Mouse (Mus musculus) kidney, adult 18-20 months (tissue): ENCODE measurements around the gene C2cd2.

Experiments
- DNase-seq: peaks from one replicate; pipeline ENCODE4 v3.0.0; 2021

Gene C2cd2

DNA sequence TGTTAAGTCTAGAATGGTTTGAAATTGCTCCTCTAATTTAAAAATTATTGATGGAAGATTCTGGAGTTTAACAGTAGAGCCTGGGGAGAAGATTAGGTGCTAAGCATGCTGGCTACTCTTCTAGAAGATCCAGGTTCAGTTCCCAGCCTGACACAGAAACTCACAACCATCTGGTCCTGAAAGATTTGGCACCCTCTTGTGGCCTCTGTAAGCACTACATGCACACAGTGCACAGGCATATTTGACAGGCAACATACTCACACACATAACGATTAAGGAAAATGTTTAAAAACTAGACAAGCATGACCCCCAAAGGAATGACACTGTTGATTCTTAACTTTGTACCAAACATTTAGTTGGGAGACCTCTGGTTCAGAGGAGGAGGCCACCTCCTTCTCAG is 83.3 kb downstream of the C2cd2 start:
- DNase-seq, result peak; percentile 71

- no peak for DNase-seq
These were observed 84.9 kb downstream of the C2cd2 start for GRCm38 (mm10) chr16:97877502-97877901.

DNA sequence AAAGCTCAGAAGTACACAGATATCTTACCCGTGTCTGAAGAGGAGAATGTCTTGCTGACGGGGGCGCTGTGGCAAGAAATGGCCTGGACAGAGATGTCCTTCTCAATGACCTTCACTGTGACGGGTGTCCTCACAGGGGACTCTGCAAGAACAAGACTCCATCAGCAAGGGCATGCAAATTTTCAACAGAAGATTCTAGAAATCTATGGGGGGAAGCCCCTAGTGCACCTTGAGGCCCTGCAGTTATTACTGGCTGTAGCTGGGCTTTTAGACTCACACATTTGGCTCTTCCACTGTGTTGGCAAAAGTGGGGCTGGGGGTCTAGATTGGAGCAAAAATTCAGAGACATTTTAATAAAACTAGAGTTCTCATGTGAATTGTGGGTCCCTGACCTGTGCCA is 87.3 kb downstream of the C2cd2 start:
- no peak for DNase-seq

- DNase-seq, result no peak
These were observed 88.0 kb downstream of the C2cd2 start for GRCm38 (mm10) chr16:97874376-97874775.

DNA sequence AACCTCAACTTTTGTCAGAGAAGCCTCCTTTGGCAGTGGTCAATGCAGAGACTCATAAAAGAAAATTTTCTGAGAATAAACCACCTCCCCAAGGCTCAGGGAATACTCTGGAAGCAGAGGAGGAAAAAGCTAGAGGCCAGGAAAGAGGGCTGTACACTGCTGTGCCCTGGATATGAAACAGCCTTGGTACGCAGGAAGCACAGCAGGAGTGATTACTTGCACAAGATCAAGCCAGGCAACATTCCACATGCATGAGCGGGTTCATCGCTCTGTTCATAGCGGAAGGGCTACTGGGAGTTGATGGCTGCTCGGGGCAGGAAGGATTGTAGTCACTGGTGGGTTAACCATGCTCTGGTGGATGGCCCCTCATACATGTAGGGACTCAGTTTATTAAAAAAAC is 89.7 kb downstream of the C2cd2 start:
- DNase-seq, result no peak

DNA sequence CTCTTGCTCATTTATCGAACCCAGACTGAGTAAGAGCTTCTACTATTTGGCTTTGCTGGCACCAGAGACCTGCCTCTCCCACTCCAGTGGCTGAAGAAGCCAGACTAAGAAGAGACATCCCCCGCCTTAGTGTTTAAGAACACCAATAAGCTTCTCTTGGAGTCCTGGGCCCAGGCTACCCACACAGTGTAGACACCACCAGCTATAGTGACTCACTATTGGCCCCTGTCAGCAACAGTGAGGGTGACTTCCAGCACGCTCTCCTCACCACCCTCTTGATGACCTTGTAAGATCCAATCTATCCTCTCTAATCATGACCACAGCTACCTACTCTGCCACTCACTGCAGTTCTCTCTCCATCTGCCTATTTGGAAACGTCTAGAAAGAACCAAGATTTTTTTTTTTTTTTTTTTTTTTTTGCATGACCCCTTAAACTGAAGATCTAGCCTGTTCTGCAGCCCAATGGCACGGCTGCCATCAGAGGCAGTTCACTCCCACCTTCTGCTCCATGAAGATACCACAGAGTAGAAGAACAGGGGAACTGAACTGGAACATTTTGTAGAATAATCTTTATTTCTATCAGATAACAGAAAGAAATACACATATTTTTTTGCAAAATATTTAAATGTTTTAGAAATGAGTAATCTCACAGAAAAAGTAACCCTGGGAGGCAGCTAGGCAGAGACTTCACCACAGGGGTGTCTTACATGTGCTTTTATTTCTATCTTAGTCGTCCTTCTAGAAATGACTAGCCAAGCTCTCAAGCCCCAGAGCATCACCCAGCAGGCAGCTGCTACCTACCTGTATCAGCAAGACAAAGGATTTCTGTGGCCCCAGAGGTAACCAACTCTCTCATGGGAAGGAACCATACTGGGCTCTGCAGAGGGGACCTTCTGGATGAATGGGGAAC is 93.0 kb downstream of the C2cd2 start:
- DNase-seq, result no peak

GRCm38 (mm10) chr16:97863932-97864467 is 98.4 kb downstream of the C2cd2 start:
- no peak for DNase-seq

- no peak for DNase-seq
These were observed 106.3 kb downstream of the C2cd2 start for GRCm38 (mm10) chr16:97856050-97856449.

DNA sequence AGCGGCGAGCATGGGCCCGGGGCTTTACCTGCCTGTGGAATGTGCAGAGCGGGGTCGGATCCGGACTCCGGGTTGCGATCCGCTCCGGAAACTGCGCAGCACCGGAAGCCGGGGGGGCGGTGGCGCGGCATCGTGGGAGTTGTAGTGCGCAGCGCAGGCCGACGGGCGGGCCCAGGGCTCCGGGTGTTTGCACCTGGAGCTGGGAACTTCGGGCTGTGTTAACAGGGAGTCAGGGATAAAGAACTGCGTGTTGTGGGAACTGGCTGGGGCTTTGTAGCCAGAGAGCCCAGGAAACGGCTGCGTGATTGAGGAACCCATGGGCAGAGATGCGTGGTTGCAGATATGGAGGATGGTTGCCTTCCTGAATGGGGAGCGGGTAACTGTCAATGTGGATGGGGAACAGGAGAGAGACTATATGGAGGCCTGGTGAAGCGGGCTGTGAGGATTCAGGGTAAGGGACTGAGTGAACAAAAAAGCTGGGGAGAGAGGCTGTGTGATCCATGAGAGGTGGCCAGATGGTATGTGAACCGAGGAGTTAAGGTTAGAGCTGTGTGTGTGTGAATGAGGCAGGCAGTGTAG is 110.6 kb downstream of the C2cd2 start, which contains the start of gene Prdm15:
Gene Prdm15, minus strand, starts transcription at position 110 of the 579 bp plus-strand sequence.
- peak; percentile 91 for DNase-seq

GRCm38 (mm10) chr16:97851061-97851740 is 111.2 kb downstream of the C2cd2 start:
- peak; percentile 88 for DNase-seq

DNA sequence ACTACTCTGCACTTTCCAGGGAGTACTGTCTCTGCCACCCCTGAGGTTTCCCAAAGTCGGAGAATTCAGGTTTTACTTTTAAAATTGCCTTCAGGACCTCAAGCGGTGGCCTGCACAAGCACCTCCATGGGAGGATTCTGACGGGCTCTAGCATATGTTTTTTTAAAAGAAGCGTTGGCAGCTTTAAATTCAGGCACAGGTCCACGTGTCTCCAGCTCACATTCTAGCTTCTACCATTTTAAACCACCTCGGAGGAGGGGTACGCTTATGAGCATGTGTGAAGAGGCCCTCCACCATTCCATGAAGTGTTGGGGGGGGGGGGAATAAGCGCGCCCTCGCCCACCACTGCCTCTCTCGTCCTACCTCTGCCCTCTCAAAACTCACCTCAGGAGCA is 111.7 kb downstream of the C2cd2 start:
- no peak for DNase-seq

DNA sequence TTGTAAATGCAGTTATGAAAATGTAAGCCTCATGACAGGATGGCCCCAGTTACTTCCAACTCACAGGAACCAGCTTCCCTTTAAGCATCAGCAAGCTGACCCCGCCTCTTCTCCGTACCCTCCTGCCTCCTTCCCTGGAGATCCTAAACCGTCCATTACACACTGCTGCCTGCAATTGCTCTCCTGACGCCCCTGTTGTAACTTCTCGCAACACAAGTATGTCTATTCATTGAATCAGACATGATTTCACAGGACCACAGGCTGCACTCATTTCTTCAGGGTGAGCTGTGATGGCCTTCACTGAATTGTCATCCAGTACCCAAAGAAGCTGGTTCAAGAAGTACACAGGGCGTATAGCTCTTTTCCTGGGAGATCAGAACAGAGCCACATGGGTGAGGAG is 113.6 kb downstream of the C2cd2 start:
- no peak for DNase-seq

DNA sequence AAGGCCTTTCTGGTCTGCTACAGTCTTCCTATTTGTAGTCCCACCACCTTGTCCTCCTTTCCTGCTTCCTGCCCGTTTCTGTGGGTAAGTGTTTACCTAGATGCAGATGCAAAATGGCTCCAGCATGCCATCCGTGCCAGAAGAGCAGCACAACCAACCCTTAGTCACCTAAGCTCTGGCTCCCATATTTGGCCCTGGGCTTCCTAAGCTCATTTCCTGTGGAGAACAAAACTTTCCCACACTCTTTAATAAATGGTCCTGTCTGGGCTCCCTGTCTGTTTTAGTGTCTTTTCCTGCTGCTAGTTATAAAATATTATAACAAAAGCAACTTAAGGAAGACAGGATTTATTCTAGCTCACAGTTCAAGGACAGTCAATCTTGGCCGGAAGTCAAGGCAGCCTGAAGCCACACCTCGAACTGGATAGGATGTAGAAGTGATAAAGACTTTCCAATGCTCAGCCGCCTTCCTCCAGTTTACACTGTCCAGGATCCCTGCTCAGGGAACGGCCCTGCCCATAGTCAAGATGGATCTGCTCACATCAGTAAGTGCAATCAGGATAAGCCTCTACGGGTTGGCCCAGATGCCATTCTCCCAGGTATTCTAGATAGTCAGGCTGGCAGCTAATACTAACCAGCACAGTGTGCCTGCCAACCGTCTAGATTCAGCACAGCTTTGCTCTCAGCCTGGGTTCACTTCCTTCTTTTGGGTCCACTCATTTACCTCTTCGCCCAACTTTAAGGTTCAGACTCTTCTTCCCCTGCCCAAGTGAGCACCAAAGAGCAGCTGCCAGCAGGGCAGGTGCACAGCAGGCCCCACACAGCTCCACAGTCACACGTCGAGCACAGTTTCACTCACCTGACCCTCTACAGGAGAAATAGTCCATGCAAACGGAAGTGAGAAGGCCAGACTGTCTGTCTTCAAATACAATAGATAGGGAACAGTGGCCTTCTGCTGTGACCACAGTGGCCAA is 117.1 kb downstream of the C2cd2 start:
- no peak for DNase-seq

DNA sequence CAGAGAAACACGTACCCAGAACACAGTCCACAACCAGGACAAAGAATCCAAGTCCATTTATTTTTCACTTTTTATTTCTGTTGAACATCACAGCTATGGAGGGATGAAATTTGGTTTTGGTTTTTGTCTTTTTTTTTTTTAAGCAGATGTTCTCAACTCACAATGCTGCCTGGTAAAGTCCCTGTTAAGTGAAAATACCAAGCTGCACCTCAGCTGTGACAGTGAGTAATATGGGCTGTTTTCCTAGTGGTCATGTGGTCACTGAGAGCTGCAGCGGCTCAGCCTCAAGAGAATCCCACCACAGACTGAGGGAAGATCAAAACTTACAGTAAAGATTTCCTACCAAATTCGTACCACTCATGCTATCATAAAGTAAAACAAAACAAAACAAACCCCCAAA is 130.2 kb downstream of the C2cd2 start:
- DNase-seq, result no peak

- DNase-seq, result no peak
These were observed 134.2 kb downstream of the C2cd2 start for GRCm38 (mm10) chr16:97828207-97828606.

GRCm38 (mm10) chr16:97823311-97824007 is 138.9 kb downstream of the C2cd2 start:
- DNase-seq, result no peak

DNA sequence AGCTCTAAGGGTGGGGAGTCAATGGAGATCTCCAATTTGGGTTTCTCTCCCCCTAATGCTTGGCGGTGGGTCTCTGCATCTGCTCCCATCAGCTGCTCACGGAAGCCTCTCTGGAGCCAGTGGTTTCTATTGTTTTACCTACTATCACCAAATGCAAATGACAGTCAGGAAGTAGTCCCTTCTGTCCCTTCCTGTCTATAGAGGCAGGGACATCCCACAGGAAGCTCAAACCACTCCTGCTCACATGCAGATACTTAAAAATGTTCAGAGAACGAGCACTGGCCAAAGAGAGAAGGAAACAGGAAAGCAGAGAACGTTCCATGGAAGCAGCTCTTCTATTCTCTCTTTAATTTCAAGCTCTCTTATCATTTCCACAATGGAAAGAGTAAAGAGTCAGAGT is 142.9 kb downstream of the C2cd2 start:
- DNase-seq, result no peak

GRCm38 (mm10) chr16:97817414-97817813 is 145.0 kb downstream of the C2cd2 start:
- no peak for DNase-seq

DNA sequence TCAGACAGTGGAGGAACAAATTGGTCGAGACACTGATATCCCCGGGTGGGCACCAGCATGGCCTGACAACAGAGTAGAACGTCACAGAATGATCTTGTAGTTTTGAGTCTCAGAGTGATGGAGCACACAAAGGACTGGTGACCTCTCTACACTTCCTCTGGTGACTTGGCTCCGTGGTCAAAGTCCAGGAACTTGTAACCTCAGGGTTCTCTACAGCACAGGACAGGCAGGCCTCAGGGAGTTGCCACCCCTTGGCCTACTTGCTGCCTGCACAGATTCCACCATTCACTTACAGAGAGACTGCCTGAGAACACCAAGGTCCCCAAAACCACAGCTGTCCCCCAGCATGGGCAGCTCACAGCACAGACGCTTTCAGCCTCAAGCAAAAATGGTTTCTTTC is 147.1 kb downstream of the C2cd2 start:
- no peak for DNase-seq

GRCm38 (mm10) chr16:97814060-97814459 is 148.3 kb downstream of the C2cd2 start:
- DNase-seq, result no peak

DNA sequence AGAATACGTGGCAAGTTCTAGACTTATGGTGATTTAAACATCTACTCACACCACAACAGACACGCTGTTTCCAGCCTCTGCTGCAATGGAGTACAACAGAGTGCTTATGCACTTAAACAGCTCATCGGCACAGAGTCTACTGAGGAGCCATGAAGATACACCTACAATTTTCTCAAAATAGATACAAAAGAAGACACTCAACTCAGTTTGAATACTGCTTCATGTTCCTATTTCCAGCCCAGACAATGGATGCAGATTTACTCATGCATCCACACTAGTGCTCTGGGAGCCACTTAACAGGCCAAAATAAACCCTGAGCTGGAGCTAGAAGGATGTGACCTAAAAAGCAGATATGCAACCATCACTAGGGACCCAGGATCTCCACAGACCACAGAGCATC is 153.5 kb downstream of the C2cd2 start:
- DNase-seq, result no peak

DNA sequence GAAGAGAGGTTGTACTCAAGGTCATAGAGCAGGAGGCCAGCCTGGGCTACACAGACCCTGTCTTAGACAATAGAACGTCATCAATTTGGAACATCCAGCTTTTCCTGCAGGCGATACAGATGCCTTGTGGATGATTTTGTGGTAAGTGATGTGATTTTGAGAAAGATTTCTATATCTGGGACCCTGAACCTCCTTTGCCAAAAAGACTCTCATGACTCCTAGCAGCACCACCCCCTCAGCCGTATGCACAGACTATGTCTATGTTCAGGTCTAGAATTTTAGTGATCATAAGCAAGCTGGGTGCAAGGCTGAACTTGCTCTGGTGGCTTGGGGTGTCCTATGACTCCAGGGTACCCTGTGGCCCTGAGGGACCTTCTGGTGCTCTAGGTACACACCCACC is 156.8 kb downstream of the C2cd2 start:
- DNase-seq, result no peak
